Mouse (Mus musculus): Measurements from ENCODE around the gene Dhx57. TPM values are rescaled to one million over a fixed set of nuclear protein-coding genes. Genes with fewer than 3 reads are reported as not detected.

Dhx57 gene
- polyA plus RNA-seq, 1 experiment from 2014 or later, result 10.6 TPM

DNA sequence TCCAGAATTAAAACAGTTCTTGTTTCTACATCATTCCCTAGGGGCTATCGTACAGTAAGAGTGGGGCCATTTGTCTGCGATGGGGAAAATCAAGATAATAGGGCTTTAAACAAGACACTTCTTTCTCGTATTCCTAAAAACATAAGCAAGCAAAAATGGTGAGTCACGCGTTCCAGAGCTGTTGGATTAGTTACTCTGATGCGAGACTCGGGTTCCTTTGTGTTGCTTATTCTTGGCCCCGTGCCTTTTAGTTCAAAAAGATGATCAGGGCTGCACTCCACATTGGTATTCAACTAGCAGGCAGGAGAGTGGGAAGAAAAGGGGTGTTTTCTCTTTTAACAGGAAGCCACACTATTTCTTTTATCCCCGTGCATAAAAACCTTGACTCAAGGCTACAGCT is 21.5 kb upstream of the Dhx57 start:
- Histone ChIP-seq H3K27ac (ENCODE audit: low read depth, low read length) (no peak overlapping the region), H3K4me2 (no peak overlapping the region), H3K9me3 (replicated peaks; ENCODE audit: control insufficient read depth, low read length) (no peaks in the 10 kb centered on the region), H3K27me3 (ENCODE audit: control insufficient read depth, insufficient read depth, low read length) (no peaks in the 10 kb centered on the region), H3K9ac (ENCODE audit: low read depth, low read length) (no peak overlapping the region), H3K4me1 (ENCODE audit: control insufficient read depth, insufficient read depth, low read length) (no peaks in the 10 kb centered on the region), H3K36me3 (ENCODE audit: control insufficient read depth, insufficient read depth, low read length) (no peaks in the 10 kb centered on the region), H3K4me3 (ENCODE audit: low read depth, low read length) (no peak overlapping the region)
- ATAC-seq (replicated peaks; ENCODE audit: insufficient number of reproducible peaks, low FRiP score, low TSS enrichment), result no peak
- 70% methylated on average over 9 of the region's 9 CpGs for WGBS (ENCODE audit: insufficient replicate concordance)

DNA sequence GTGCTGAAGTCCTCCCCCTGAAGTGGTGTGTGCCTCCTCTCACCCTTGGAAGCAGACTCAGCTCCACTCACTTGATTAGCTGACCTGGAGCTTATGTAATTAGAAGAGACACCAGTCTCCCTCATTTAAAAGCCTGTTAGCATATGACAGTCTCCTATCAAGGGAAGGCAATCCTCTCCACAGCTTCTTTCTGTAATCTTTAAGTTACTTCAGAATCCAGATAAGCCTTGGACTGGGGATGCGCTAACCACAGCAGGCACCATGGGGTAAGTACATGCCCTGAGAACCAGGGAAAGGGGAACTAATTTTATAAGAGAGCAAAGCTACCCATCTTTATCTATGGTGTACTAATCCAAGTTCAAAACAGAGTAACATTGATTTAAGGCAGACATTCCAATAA is 17.0 kb upstream of the Dhx57 start, which contains the start of gene Arhgef33:
TSS of gene Arhgef33 (plus strand) at position 157 of the 400 bp plus-strand sequence.
- Histone ChIP-seq H3K4me3 (ENCODE audit: low read depth, low read length) (no peak within 1 kb of the TSS), H3K4me2 (no peak within 1 kb of the TSS), H3K27ac (ENCODE audit: low read depth, low read length) (no peak within 1 kb of the TSS), H3K9ac (ENCODE audit: low read depth, low read length) (no peak within 1 kb of the TSS), H3K9me3 (replicated peaks; ENCODE audit: control insufficient read depth, low read length) (no peaks in the 10 kb centered on the region), H3K36me3 (ENCODE audit: control insufficient read depth, insufficient read depth, low read length) (no peaks in the 10 kb centered on the region), H3K27me3 (ENCODE audit: control insufficient read depth, insufficient read depth, low read length) (no peaks in the 10 kb centered on the region), H3K4me1 (ENCODE audit: control insufficient read depth, insufficient read depth, low read length) (no peaks in the 10 kb centered on the region)
- 57% methylated on average over 1 of the region's 1 CpGs for WGBS (ENCODE audit: insufficient replicate concordance)
- no peak for ATAC-seq (replicated peaks; ENCODE audit: insufficient number of reproducible peaks, low FRiP score, low TSS enrichment)

GRCm38 (mm10) chr17:80298844-80299243 is 8.6 kb upstream of the Dhx57 start:
- Histone ChIP-seq H3K4me2 (no peak overlapping the region), H3K27me3 (ENCODE audit: control insufficient read depth, insufficient read depth, low read length) (no peaks in the 10 kb centered on the region), H3K36me3 (ENCODE audit: control insufficient read depth, insufficient read depth, low read length) (no peaks in the 10 kb centered on the region), H3K4me1 (ENCODE audit: control insufficient read depth, insufficient read depth, low read length) (no peaks in the 10 kb centered on the region), H3K4me3 (ENCODE audit: low read depth, low read length) (no peak overlapping the region), H3K9ac (ENCODE audit: low read depth, low read length) (no peak overlapping the region), H3K27ac (ENCODE audit: low read depth, low read length) (no peak overlapping the region), H3K9me3 (replicated peaks; ENCODE audit: control insufficient read depth, low read length) (no peaks in the 10 kb centered on the region)
- 79% methylated on average over 5 of the region's 5 CpGs for WGBS (ENCODE audit: insufficient replicate concordance)
- no peak for ATAC-seq (replicated peaks; ENCODE audit: insufficient number of reproducible peaks, low FRiP score, low TSS enrichment)

GRCm38 (mm10) chr17:80295258-80295657 is 5.0 kb upstream of the Dhx57 start:
- no peaks in the 10 kb centered on the region for H3K9me3 ChIP-seq (replicated peaks; ENCODE audit: control insufficient read depth, low read length)
- no peaks in the 10 kb centered on the region for H3K36me3 ChIP-seq (ENCODE audit: control insufficient read depth, insufficient read depth, low read length)
- H3K4me3 ChIP-seq (ENCODE audit: low read depth, low read length), result no peak overlapping the region
- H3K9ac ChIP-seq (ENCODE audit: low read depth, low read length), result no peak overlapping the region
- no peak overlapping the region for H3K4me2 ChIP-seq
- H3K27me3 ChIP-seq (ENCODE audit: control insufficient read depth, insufficient read depth, low read length), result no peaks in the 10 kb centered on the region
- 78% methylated on average over 5 of the region's 5 CpGs for WGBS (ENCODE audit: insufficient replicate concordance)
- H3K4me1 ChIP-seq (ENCODE audit: control insufficient read depth, insufficient read depth, low read length), result no peaks in the 10 kb centered on the region
- no peak for ATAC-seq (replicated peaks; ENCODE audit: insufficient number of reproducible peaks, low FRiP score, low TSS enrichment)
- H3K27ac ChIP-seq (ENCODE audit: low read depth, low read length), result no peak overlapping the region

- Histone ChIP-seq H3K4me2 (no peak overlapping the region), H3K36me3 (ENCODE audit: control insufficient read depth, insufficient read depth, low read length) (no peaks in the 10 kb centered on the region), H3K9me3 (replicated peaks; ENCODE audit: control insufficient read depth, low read length) (no peaks in the 10 kb centered on the region), H3K4me1 (ENCODE audit: control insufficient read depth, insufficient read depth, low read length) (peaks cover 5% of the 10 kb centered on the region; the same call in 1 of the 2 replicates), H3K9ac (ENCODE audit: low read depth, low read length) (no peak overlapping the region), H3K27me3 (ENCODE audit: control insufficient read depth, insufficient read depth, low read length) (no peaks in the 10 kb centered on the region), H3K4me3 (ENCODE audit: low read depth, low read length) (no peak overlapping the region), H3K27ac (ENCODE audit: low read depth, low read length) (no peak overlapping the region)
- no peak for ATAC-seq (replicated peaks; ENCODE audit: insufficient number of reproducible peaks, low FRiP score, low TSS enrichment)
- WGBS (ENCODE audit: insufficient replicate concordance), result 25% methylated on average over 2 of the region's 2 CpGs
Observed at GRCm38 (mm10) chr17:80291148-80291547, 872 bp upstream of the Dhx57 start.

DNA sequence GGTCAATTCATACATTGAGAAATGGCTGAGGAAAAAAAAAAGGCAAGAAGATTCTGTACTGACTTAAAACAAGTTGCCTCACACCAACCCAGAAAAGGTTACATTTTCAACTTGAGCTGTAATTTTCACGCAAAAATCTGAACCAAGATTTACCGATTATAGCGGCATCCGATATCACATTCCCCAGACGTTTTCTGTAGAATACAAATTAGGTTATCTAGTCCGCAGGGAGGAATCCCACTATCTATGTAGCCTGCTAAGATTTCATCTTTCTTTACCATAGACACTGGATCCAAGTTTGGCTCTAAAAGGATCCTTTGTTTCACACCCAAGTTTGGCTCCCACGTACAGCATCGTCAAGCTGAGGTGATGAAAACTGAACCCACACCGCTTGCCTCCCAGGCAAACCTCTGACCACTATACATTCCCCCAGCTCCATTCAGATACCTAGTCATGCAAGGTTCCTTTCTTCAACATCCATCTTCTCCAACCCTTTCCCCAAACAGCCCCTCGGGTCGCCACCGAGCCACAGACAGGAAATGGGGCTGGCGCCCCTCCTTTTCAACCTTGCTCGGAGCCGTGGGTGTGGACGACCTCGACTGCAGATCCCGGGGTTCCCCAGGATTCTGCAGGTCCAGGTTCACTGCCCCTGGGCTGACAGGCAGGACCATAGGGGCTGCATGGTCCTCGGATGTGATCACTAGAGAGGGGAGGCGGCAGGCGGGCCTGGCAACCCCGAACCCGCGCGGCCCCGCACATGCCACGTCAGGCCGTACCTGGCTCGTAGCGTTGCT is 799 bp downstream of the Dhx57 start:
- H3K4me2 ChIP-seq, result peak overlapping the region; percentile 83
- under 1% methylated on average over 30 of the region's 30 CpGs for WGBS (ENCODE audit: insufficient replicate concordance)
- peak; percentile 36; the same call in 1 of the 2 replicates for ATAC-seq (replicated peaks; ENCODE audit: insufficient number of reproducible peaks, low FRiP score, low TSS enrichment)

DNA sequence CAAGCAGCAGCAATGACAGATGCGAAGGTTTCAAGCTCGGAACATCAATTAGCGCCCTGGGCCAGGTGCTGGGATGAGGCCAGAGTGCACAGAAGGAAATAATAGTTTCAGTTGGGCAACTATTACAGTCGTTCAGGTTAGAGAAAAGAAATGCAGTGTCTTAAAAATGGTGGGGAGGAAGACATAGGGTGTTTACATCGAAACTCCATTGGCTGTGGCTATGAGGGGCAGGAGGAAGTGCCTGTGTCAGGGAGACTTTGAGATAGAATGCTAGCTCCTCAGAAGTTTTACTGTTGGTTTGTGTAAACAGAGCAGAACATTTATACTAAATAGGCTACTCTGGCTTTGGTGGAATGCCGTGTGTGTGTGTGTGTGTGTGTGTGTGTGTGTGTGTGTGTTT is 2.3 kb downstream of the Dhx57 start:
- Histone ChIP-seq H3K9me3 (replicated peaks; ENCODE audit: control insufficient read depth, low read length) (no peaks in the 10 kb centered on the region), H3K9ac (ENCODE audit: low read depth, low read length) (no peak overlapping the region), H3K4me2 (no peak overlapping the region), H3K4me1 (ENCODE audit: control insufficient read depth, insufficient read depth, low read length) (peaks cover 5% of the 10 kb centered on the region; the same call in 1 of the 2 replicates), H3K27me3 (ENCODE audit: control insufficient read depth, insufficient read depth, low read length) (no peaks in the 10 kb centered on the region), H3K27ac (ENCODE audit: low read depth, low read length) (no peak overlapping the region), H3K36me3 (ENCODE audit: control insufficient read depth, insufficient read depth, low read length) (no peaks in the 10 kb centered on the region), H3K4me3 (ENCODE audit: low read depth, low read length) (no peak overlapping the region)
- no peak for ATAC-seq (replicated peaks; ENCODE audit: insufficient number of reproducible peaks, low FRiP score, low TSS enrichment)
- WGBS (ENCODE audit: insufficient replicate concordance), result 77% methylated on average over 6 of the region's 6 CpGs

More for the DNA sequence above, 799 bp downstream of the Dhx57 start:
- H3K27me3 ChIP-seq (ENCODE audit: control insufficient read depth, insufficient read depth, low read length), result no peaks in the 10 kb centered on the region
- no peaks in the 10 kb centered on the region for H3K9me3 ChIP-seq (replicated peaks; ENCODE audit: control insufficient read depth, low read length)
- H3K4me1 ChIP-seq (ENCODE audit: control insufficient read depth, insufficient read depth, low read length), result peaks cover 5% of the 10 kb centered on the region; the same call in 1 of the 2 replicates
- H3K36me3 ChIP-seq (ENCODE audit: control insufficient read depth, insufficient read depth, low read length), result no peaks in the 10 kb centered on the region
- H3K9ac ChIP-seq (ENCODE audit: low read depth, low read length), result peak overlapping the region; percentile 91
- H3K4me3 ChIP-seq (ENCODE audit: low read depth, low read length), result peak overlapping the region; percentile 82
- peak overlapping the region; percentile 81 for H3K27ac ChIP-seq (ENCODE audit: low read depth, low read length)

GRCm38 (mm10) chr17:80284446-80284845 is 5.8 kb downstream of the Dhx57 start:
- Histone ChIP-seq H3K27me3 (ENCODE audit: control insufficient read depth, insufficient read depth, low read length) (no peaks in the 10 kb centered on the region), H3K4me1 (ENCODE audit: control insufficient read depth, insufficient read depth, low read length) (peaks cover 5% of the 10 kb centered on the region; the same call in 1 of the 2 replicates), H3K27ac (ENCODE audit: low read depth, low read length) (peak overlapping the region; percentile 73), H3K9me3 (replicated peaks; ENCODE audit: control insufficient read depth, low read length) (no peaks in the 10 kb centered on the region), H3K4me3 (ENCODE audit: low read depth, low read length) (no peak overlapping the region), H3K4me2 (no peak overlapping the region; the same call in 1 of the 2 replicates), H3K36me3 (ENCODE audit: control insufficient read depth, insufficient read depth, low read length) (no peaks in the 10 kb centered on the region), H3K9ac (ENCODE audit: low read depth, low read length) (0 out of 2 replicates have a peak overlapping the region, but pooled peaks have one; percentile 28)
- no peak for ATAC-seq (replicated peaks; ENCODE audit: insufficient number of reproducible peaks, low FRiP score, low TSS enrichment)
- 71% methylated on average over 4 of the region's 4 CpGs for WGBS (ENCODE audit: insufficient replicate concordance)

Data from heart, embryonic 11.5 days (tissue).